30 mouse cellular contexts compared by ENCODE assay signal in the genomic region with DNA sequence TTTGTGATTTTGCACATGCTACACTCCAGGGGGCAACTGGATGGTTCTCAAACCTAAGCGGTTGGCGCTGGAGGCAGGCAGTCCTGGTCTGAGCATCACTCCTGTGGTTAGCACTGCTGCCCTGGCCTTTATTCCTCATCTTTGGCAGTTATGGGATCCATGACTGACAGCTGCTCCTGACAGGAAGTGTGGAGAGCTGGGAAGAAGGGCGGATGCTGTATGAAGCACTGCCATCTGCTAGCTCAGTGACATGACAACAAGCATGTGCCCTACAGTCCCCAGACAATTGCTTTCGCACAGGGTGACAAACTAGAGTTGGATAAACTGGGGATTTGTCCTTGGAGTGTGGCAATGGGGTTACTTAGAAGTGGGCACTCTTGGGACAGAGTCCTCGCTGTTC. TPM values are rescaled to one million over a fixed set of nuclear protein-coding genes. Genes with fewer than 3 reads are reported as not detected.
A peak's percentile ranks its signal among the peaks of the same experiment; 100 is the strongest.
DNase-seq lines count a peak whose midpoint lies in the region; ATAC-seq and TF ChIP-seq lines count a peak whose summit lies in the region.
"Had no signal": no experiment of that assay in that cellular context is flagged by ENCODE, and none has a peak within 500 bp of the region (broad histone marks: within the 10 kb centered on the region; RNA-seq: fewer than 3 reads in every experiment).

No protein-coding gene starts in this region.

- no peak overlapping the region for H3K4me2 ChIP-seq in forebrain, postnatal 0 days (ENCODE audit: low read depth)
- no peak overlapping the region for H3K4me2 ChIP-seq in midbrain, embryonic 11.5 days
- H3K4me2 ChIP-seq in midbrain, embryonic 15.5 days: no peak overlapping the region
- H3K4me2 ChIP-seq: intestine, embryonic 15.5 days; limb, embryonic 15.5 days; liver, embryonic 13.5 days; stomach, embryonic 15.5 days had no signal

- TF ChIP-seq CTCF in forebrain, postnatal 0 days (IDR thresholded peaks at IDR 0.05; ENCODE audit: low read depth): no peak

- WGBS in forebrain, postnatal 0 days: 78% methylated on average over 5 of the region's 5 CpGs
- 91% methylated on average over 5 of the region's 5 CpGs for WGBS in forebrain, embryonic 10.5 days
- 90% methylated on average over 5 of the region's 5 CpGs for WGBS in midbrain, embryonic 11.5 days
- WGBS in midbrain, embryonic 15.5 days: 84% methylated on average over 5 of the region's 5 CpGs

- no peaks in the 10 kb centered on the region for H3K27me3 ChIP-seq in forebrain, postnatal 0 days (ENCODE audit: insufficient read depth, low read length)
- no peaks in the 10 kb centered on the region for H3K27me3 ChIP-seq in forebrain, embryonic 10.5 days (ENCODE audit: poor library complexity, severe bottlenecking)
- no peaks in the 10 kb centered on the region for H3K27me3 ChIP-seq in midbrain, embryonic 11.5 days (ENCODE audit: control insufficient read depth, insufficient read depth, low read length)
- H3K27me3 ChIP-seq in midbrain, embryonic 15.5 days (replicated peaks): no peaks in the 10 kb centered on the region
- H3K27me3 ChIP-seq: CH12.LX; intestine, embryonic 15.5 days; limb, embryonic 15.5 days; liver, embryonic 13.5 days; stomach, embryonic 15.5 days had no signal

- no peak overlapping the region for H3K27ac ChIP-seq in forebrain, postnatal 0 days (ENCODE audit: low read depth, low read length)
- H3K27ac ChIP-seq in forebrain, embryonic 10.5 days: no peak overlapping the region
- H3K27ac ChIP-seq in midbrain, embryonic 11.5 days (ENCODE audit: low read depth, low read length): no peak overlapping the region
- H3K27ac ChIP-seq in midbrain, embryonic 15.5 days: no peak overlapping the region
- H3K27ac ChIP-seq: hindbrain, embryonic 10.5 days; intestine, embryonic 15.5 days; limb, embryonic 10.5 days; limb, embryonic 15.5 days; liver, embryonic 13.5 days; stomach, embryonic 15.5 days had no signal

- H3K9me3 ChIP-seq in forebrain, postnatal 0 days (ENCODE audit: low read length): no peaks in the 10 kb centered on the region
- H3K9me3 ChIP-seq in forebrain, embryonic 10.5 days: no peaks in the 10 kb centered on the region
- no peaks in the 10 kb centered on the region for H3K9me3 ChIP-seq in midbrain, embryonic 11.5 days (ENCODE audit: control insufficient read depth, low read length)
- H3K9me3 ChIP-seq in midbrain, embryonic 15.5 days: no peaks in the 10 kb centered on the region
- H3K9me3 ChIP-seq: hindbrain, embryonic 10.5 days; intestine, embryonic 15.5 days; limb, embryonic 10.5 days; limb, embryonic 15.5 days; liver, embryonic 13.5 days; megakaryocyte, embryonic 14.5 days; stomach, embryonic 15.5 days had no signal

- H3K4me3 ChIP-seq in forebrain, postnatal 0 days (ENCODE audit: low read depth, low read length): no peak overlapping the region
- no peak overlapping the region for H3K4me3 ChIP-seq in forebrain, embryonic 10.5 days
- H3K4me3 ChIP-seq in midbrain, embryonic 11.5 days (ENCODE audit: low read depth, low read length): no peak overlapping the region
- no peak overlapping the region for H3K4me3 ChIP-seq in midbrain, embryonic 15.5 days
- H3K4me3 ChIP-seq: erythroblast, embryonic 14.5 days; hindbrain, embryonic 10.5 days; intestine, embryonic 15.5 days; limb, embryonic 10.5 days; limb, embryonic 15.5 days; liver, embryonic 13.5 days; megakaryocyte, embryonic 14.5 days; stomach, embryonic 15.5 days had no signal

- H3K4me1 ChIP-seq in forebrain, postnatal 0 days (ENCODE audit: insufficient read depth): no peaks in the 10 kb centered on the region
- no peaks in the 10 kb centered on the region for H3K4me1 ChIP-seq in forebrain, embryonic 10.5 days
- no peaks in the 10 kb centered on the region for H3K4me1 ChIP-seq in midbrain, embryonic 11.5 days (ENCODE audit: control insufficient read depth, insufficient read depth, low read length)
- no peaks in the 10 kb centered on the region for H3K4me1 ChIP-seq in midbrain, embryonic 15.5 days
- H3K4me1 ChIP-seq: intestine, embryonic 15.5 days; limb, embryonic 10.5 days; limb, embryonic 15.5 days; liver, embryonic 13.5 days; stomach, embryonic 15.5 days had no signal

- DNase-seq in cerebellum, postnatal 10 days: peak; percentile 59 to 67
- no peak for DNase-seq in cerebellum, adult 8-10 months
- DNase-seq in forebrain, postnatal 0 days: no peak
- no peak for DNase-seq in forebrain, embryonic 10.5 days (ENCODE audit: extremely low spot score, low spot score)
- peak; percentile 14 for DNase-seq in midbrain, embryonic 11.5 days (ENCODE audit: low spot score, missing footprints)
- peak; percentile 17 for DNase-seq in retina, postnatal 1 day
- no peak for DNase-seq in kidney, adult 8-10 months
- DNase-seq: adrenal gland, adult 2 months; adrenal gland, postnatal 36 days; cerebellum, adult 9-11 months; gastrocnemius, postnatal 14 days; heart, postnatal 14 days; kidney, adult 9 months; kidney, postnatal 14 days; liver, embryonic 13.5 days; lung, adult 18-20 months; lung, postnatal 4 days; midbrain, embryonic 14.5 days had no signal

- peak; percentile 74; the same call in 1 of the 2 replicates for ATAC-seq in forebrain, postnatal 0 days
- no peak for ATAC-seq in midbrain, embryonic 11.5 days (ENCODE audit: low FRiP score)
- ATAC-seq in midbrain, embryonic 15.5 days (replicated peaks): no peak
- ATAC-seq: activated CD4-positive, CD25-positive, alpha-beta regulatory T cell, adult 4 months; hindbrain, embryonic 16.5 days; intestine, embryonic 15.5 days; lung, postnatal 0 days had no signal

- H3K36me3 ChIP-seq in forebrain, postnatal 0 days (ENCODE audit: insufficient read depth): no peaks in the 10 kb centered on the region
- peaks cover 48% of the 10 kb centered on the region for H3K36me3 ChIP-seq in forebrain, embryonic 10.5 days (replicated peaks)
- no peaks in the 10 kb centered on the region for H3K36me3 ChIP-seq in midbrain, embryonic 11.5 days (ENCODE audit: control insufficient read depth, insufficient read depth, low read length)
- H3K36me3 ChIP-seq in midbrain, embryonic 15.5 days (replicated peaks): no peaks in the 10 kb centered on the region
- H3K36me3 ChIP-seq: intestine, embryonic 15.5 days; limb, embryonic 10.5 days; limb, embryonic 15.5 days; liver, embryonic 13.5 days; stomach, embryonic 15.5 days had no signal

- no peak overlapping the region for H3K9ac ChIP-seq in forebrain, postnatal 0 days
- no peak overlapping the region for H3K9ac ChIP-seq in midbrain, embryonic 11.5 days (ENCODE audit: low read length)
- H3K9ac ChIP-seq in midbrain, embryonic 15.5 days: no peak overlapping the region
- H3K9ac ChIP-seq: intestine, embryonic 15.5 days; limb, embryonic 15.5 days; liver, embryonic 13.5 days; stomach, embryonic 15.5 days had no signal

RNA-seq across cellular contexts. Expression of gene Lct, which starts 37.8 kb away (rescaled TPM):
- total RNA-seq in forebrain, postnatal 0 days (2014; rRNA removed): 0.46 and 0.86 TPM in 2 replicates
- 0.11 and 0.35 TPM in 2 replicates for polyA plus RNA-seq in forebrain, postnatal 0 days (2015; fragmentation: Nextera tagmentation; extraction: Ambion mirVana)
- 0.12 and 0.50 TPM in 2 replicates for polyA plus RNA-seq in forebrain, embryonic 10.5 days (2016; fragmentation: Nextera tagmentation; extraction: Ambion mirVana)
- polyA plus RNA-seq in midbrain, embryonic 11.5 days (2014; fragmentation: Nextera tagmentation; extraction: Ambion mirVana): 0.40 TPM in 1 of 2 replicates, not detected in the other
- 0.10 and 0.20 TPM in 2 replicates for polyA plus RNA-seq in midbrain, embryonic 15.5 days (2015; fragmentation: Nextera tagmentation; extraction: Ambion mirVana)
- total RNA-seq: gastrocnemius, postnatal 14 days had no signal
- polyA plus RNA-seq: erythroblast, embryonic 14.5 days; lung, postnatal 0 days had no signal

RNA-seq across cellular contexts. Expression of gene Ubxn4, which starts 46.5 kb away (rescaled TPM):
- total RNA-seq in forebrain, postnatal 0 days (2014; rRNA removed): 66.7 and 78.1 TPM in 2 replicates
- 50.5 and 64.4 TPM in 2 replicates for polyA plus RNA-seq in forebrain, postnatal 0 days (2015; fragmentation: Nextera tagmentation; extraction: Ambion mirVana)
- polyA plus RNA-seq in forebrain, embryonic 10.5 days (2016; fragmentation: Nextera tagmentation; extraction: Ambion mirVana): 54.9 and 62.5 TPM in 2 replicates
- polyA plus RNA-seq in midbrain, embryonic 11.5 days (2014; fragmentation: Nextera tagmentation; extraction: Ambion mirVana): 70.1 and 71.1 TPM in 2 replicates
- polyA plus RNA-seq in midbrain, embryonic 15.5 days (2015; fragmentation: Nextera tagmentation; extraction: Ambion mirVana): 81.6 and 83.6 TPM in 2 replicates

Comparison
In these comparisons a context has a peak if more than half of its experiments do, and no peak if none do; other contexts are left out.
1. DNase-seq: peak in cerebellum, postnatal 10 days (2 of 2), midbrain, embryonic 11.5 days (single experiment) and retina, postnatal 1 day (single experiment); none in cerebellum, adult 8-10 months (single experiment), forebrain, postnatal 0 days (single experiment), forebrain, embryonic 10.5 days (single experiment) and kidney, adult 8-10 months (0 of 2).